Mouse (Mus musculus): Measurements from ENCODE around the gene Pknox2.

DNA sequence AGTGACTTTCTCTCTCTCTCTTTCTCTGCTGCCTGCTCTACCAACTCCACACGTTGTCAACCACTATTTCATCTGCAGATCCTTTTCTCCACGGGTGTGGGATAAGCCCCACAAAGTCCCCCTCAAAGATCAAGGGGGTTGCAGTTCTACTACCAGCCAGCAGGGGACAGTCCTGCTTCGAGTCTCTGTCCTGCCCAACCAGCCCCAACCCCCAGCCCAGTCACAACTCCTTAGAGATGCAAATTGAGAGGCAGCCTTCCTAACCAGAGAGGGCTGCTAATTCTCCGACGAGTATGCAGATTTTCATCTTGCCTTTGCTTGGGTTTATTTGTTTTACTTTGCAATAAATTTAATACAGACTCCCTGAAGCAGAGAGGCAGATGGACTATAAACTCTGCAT is 29.9 kb upstream of the Pknox2 start:
- peak; percentile 82; the same call in 1 of the 2 replicates for TF ChIP-seq CTCF (IDR thresholded peaks at IDR 0.05; ENCODE audit: control insufficient read depth, insufficient read depth, insufficient replicate concordance, low read depth, low read length)
- TF ChIP-seq POLR2A (IDR thresholded peaks at IDR 0.05; ENCODE audit: control insufficient read depth, low read depth, low read length): no peak
